1 mouse cellular context compared by ENCODE assay signal in genomic region chr19:45228781-45229180, GRCm38 (mm10).
TF ChIP-seq lines count a peak whose summit lies in the region.

No protein-coding gene starts in this region.

TF ChIP-seq in MEL, 35 proteins besides CTCF, POLR2A, EP300 and RAD21 (continued from another document):
- TF ChIP-seq ZC3H11A (IDR thresholded peaks at IDR 0.05; ENCODE audit: low read depth, low read length) = no peak
- TF ChIP-seq KAT2A (conservative IDR thresholded peaks at IDR 0.05; ENCODE audit: low read depth, low read length) = no peak
- no peak for TF ChIP-seq USF1 (IDR thresholded peaks at IDR 0.05; ENCODE audit: low read depth, low read length)
- no peak for TF ChIP-seq E2F4 (IDR thresholded peaks at IDR 0.05; ENCODE audit: borderline replicate concordance, low read depth, low read length)
- no peak for TF ChIP-seq MYC (IDR thresholded peaks at IDR 0.05; ENCODE audit: low read depth, low read length)
- no peak for TF ChIP-seq NELFE (IDR thresholded peaks at IDR 0.05; ENCODE audit: low read depth, low read length)
- no peak for TF ChIP-seq TBP (IDR thresholded peaks at IDR 0.05; ENCODE audit: low read depth, low read length)
- TF ChIP-seq MXI1 (IDR thresholded peaks at IDR 0.05; ENCODE audit: low read depth, low read length) = no peak
- no peak for TF ChIP-seq CHD1 (IDR thresholded peaks at IDR 0.05; ENCODE audit: low read depth, low read length)
- no peak for TF ChIP-seq MAFK (IDR thresholded peaks at IDR 0.05; ENCODE audit: borderline replicate concordance, low read depth, low read length)
- no peak for TF ChIP-seq CHD2 (IDR thresholded peaks at IDR 0.05; ENCODE audit: low read length)
- TF ChIP-seq MAX (IDR thresholded peaks at IDR 0.05; ENCODE audit: low read length) = no peak
- no peak for TF ChIP-seq ZKSCAN1 (IDR thresholded peaks at IDR 0.05; ENCODE audit: low read depth, low read length)
